Mouse (Mus musculus): ENCODE measurements around the gene Arhgef3. TPM values are rescaled to one million over a fixed set of nuclear protein-coding genes. Genes with fewer than 3 reads are reported as not detected.

Gene Arhgef3
- polyA plus RNA-seq, 1 experiment from 2014 or later, result 15.6 TPM

- H3K27ac ChIP-seq (ENCODE audit: low read depth), result peak overlapping the region; percentile 57
- no peak overlapping the region for H3K9ac ChIP-seq (ENCODE audit: low read length)
These were observed 257.0 kb downstream of the Arhgef3 start for GRCm38 (mm10) chr14:27371669-27372076.

GRCm38 (mm10) chr14:27373498-27373897, 258.8 kb downstream of the Arhgef3 start:
- H3K4me2 ChIP-seq (ENCODE audit: low read length), result no peak overlapping the region
- ATAC-seq (replicated peaks; ENCODE audit: low FRiP score, low TSS enrichment, low read depth), result no peak
- H3K4me3 ChIP-seq (ENCODE audit: low read depth, low read length), result no peak overlapping the region
- H3K36me3 ChIP-seq (ENCODE audit: control insufficient read depth, insufficient read depth, low read length), result no peaks in the 10 kb centered on the region
- H3K4me1 ChIP-seq (replicated peaks; ENCODE audit: control insufficient read depth, insufficient read depth, low read length), result no peaks in the 10 kb centered on the region
- H3K9me3 ChIP-seq (ENCODE audit: control insufficient read depth, low read length), result no peaks in the 10 kb centered on the region
- no peak overlapping the region for H3K27ac ChIP-seq (ENCODE audit: low read depth)
- no peaks in the 10 kb centered on the region for H3K27me3 ChIP-seq (replicated peaks; ENCODE audit: control insufficient read depth, insufficient read depth, low read length)
- DNase-seq (ENCODE audit: low spot score), result no peak
- H3K9ac ChIP-seq (ENCODE audit: low read length), result no peak overlapping the region
- WGBS, result 89% methylated on average over 5 of the region's 5 CpGs

More at GRCm38 (mm10) chr14:27371669-27372076, 257.0 kb downstream of the Arhgef3 start:
- WGBS, result 41% methylated on average over 8 of the region's 8 CpGs
- no peak overlapping the region for H3K4me2 ChIP-seq (ENCODE audit: low read length)
- no peaks in the 10 kb centered on the region for H3K27me3 ChIP-seq (replicated peaks; ENCODE audit: control insufficient read depth, insufficient read depth, low read length)
- H3K4me1 ChIP-seq (replicated peaks; ENCODE audit: control insufficient read depth, insufficient read depth, low read length), result no peaks in the 10 kb centered on the region
- DNase-seq (ENCODE audit: low spot score) (no peak), ATAC-seq (replicated peaks; ENCODE audit: low FRiP score, low TSS enrichment, low read depth) (no peak)
- no peak overlapping the region for H3K4me3 ChIP-seq (ENCODE audit: low read depth, low read length)
- no peaks in the 10 kb centered on the region for H3K9me3 ChIP-seq (ENCODE audit: control insufficient read depth, low read length)
- no peaks in the 10 kb centered on the region for H3K36me3 ChIP-seq (ENCODE audit: control insufficient read depth, insufficient read depth, low read length)

GRCm38 (mm10) chr14:27376115-27376648, 261.5 kb downstream of the Arhgef3 start:
- no peak overlapping the region for H3K4me2 ChIP-seq (ENCODE audit: low read length)
- H3K36me3 ChIP-seq (ENCODE audit: control insufficient read depth, insufficient read depth, low read length), result no peaks in the 10 kb centered on the region
- no peaks in the 10 kb centered on the region for H3K9me3 ChIP-seq (ENCODE audit: control insufficient read depth, low read length)
- 70% methylated on average over 5 of the region's 5 CpGs for WGBS
- H3K4me1 ChIP-seq (replicated peaks; ENCODE audit: control insufficient read depth, insufficient read depth, low read length), result no peaks in the 10 kb centered on the region
- no peaks in the 10 kb centered on the region for H3K27me3 ChIP-seq (replicated peaks; ENCODE audit: control insufficient read depth, insufficient read depth, low read length)
- DNase-seq (ENCODE audit: low spot score) (no peak), ATAC-seq (replicated peaks; ENCODE audit: low FRiP score, low TSS enrichment, low read depth) (no peak)
- H3K9ac ChIP-seq (ENCODE audit: low read length), result no peak overlapping the region
- H3K4me3 ChIP-seq (ENCODE audit: low read depth, low read length), result no peak overlapping the region
- no peak overlapping the region for H3K27ac ChIP-seq (ENCODE audit: low read depth)

GRCm38 (mm10) chr14:27378669-27379068, 264.0 kb downstream of the Arhgef3 start:
- H3K9me3 ChIP-seq (ENCODE audit: control insufficient read depth, low read length), result no peaks in the 10 kb centered on the region
- DNase-seq (ENCODE audit: low spot score) (no peak), ATAC-seq (replicated peaks; ENCODE audit: low FRiP score, low TSS enrichment, low read depth) (no peak)
- H3K36me3 ChIP-seq (ENCODE audit: control insufficient read depth, insufficient read depth, low read length), result no peaks in the 10 kb centered on the region
- H3K4me1 ChIP-seq (replicated peaks; ENCODE audit: control insufficient read depth, insufficient read depth, low read length), result no peaks in the 10 kb centered on the region; the same call in 1 of the 2 replicates
- no peak overlapping the region for H3K4me2 ChIP-seq (ENCODE audit: low read length)
- H3K27ac ChIP-seq (ENCODE audit: low read depth), result no peak overlapping the region
- H3K27me3 ChIP-seq (replicated peaks; ENCODE audit: control insufficient read depth, insufficient read depth, low read length), result no peaks in the 10 kb centered on the region
- H3K4me3 ChIP-seq (ENCODE audit: low read depth, low read length), result no peak overlapping the region
- 98% methylated on average over 7 of the region's 7 CpGs for WGBS
- H3K9ac ChIP-seq (ENCODE audit: low read length), result no peak overlapping the region

GRCm38 (mm10) chr14:27379404-27379803, 264.7 kb downstream of the Arhgef3 start:
- DNase-seq (ENCODE audit: low spot score), result no peak
- Histone ChIP-seq H3K4me3 (ENCODE audit: low read depth, low read length) (no peak overlapping the region), H3K36me3 (ENCODE audit: control insufficient read depth, insufficient read depth, low read length) (no peaks in the 10 kb centered on the region), H3K4me2 (ENCODE audit: low read length) (no peak overlapping the region), H3K27ac (ENCODE audit: low read depth) (no peak overlapping the region), H3K9ac (ENCODE audit: low read length) (no peak overlapping the region), H3K27me3 (replicated peaks; ENCODE audit: control insufficient read depth, insufficient read depth, low read length) (no peaks in the 10 kb centered on the region), H3K4me1 (replicated peaks; ENCODE audit: control insufficient read depth, insufficient read depth, low read length) (no peaks in the 10 kb centered on the region; the same call in 1 of the 2 replicates), H3K9me3 (ENCODE audit: control insufficient read depth, low read length) (no peaks in the 10 kb centered on the region)
- WGBS, result 78% methylated on average over 12 of the region's 12 CpGs
- ATAC-seq (replicated peaks; ENCODE audit: low FRiP score, low TSS enrichment, low read depth), result no peak

GRCm38 (mm10) chr14:27381459-27381858, 266.8 kb downstream of the Arhgef3 start:
- no peaks in the 10 kb centered on the region for H3K9me3 ChIP-seq (ENCODE audit: control insufficient read depth, low read length)
- ATAC-seq (replicated peaks; ENCODE audit: low FRiP score, low TSS enrichment, low read depth) (no peak), DNase-seq (ENCODE audit: low spot score) (no peak)
- no peaks in the 10 kb centered on the region; the same call in 1 of the 2 replicates for H3K4me1 ChIP-seq (replicated peaks; ENCODE audit: control insufficient read depth, insufficient read depth, low read length)
- no peak overlapping the region for H3K9ac ChIP-seq (ENCODE audit: low read length)
- no peak overlapping the region for H3K4me2 ChIP-seq (ENCODE audit: low read length)
- no peak overlapping the region for H3K27ac ChIP-seq (ENCODE audit: low read depth)
- no peak overlapping the region for H3K4me3 ChIP-seq (ENCODE audit: low read depth, low read length)
- H3K27me3 ChIP-seq (replicated peaks; ENCODE audit: control insufficient read depth, insufficient read depth, low read length), result no peaks in the 10 kb centered on the region
- 82% methylated on average over 7 of the region's 7 CpGs for WGBS
- no peaks in the 10 kb centered on the region for H3K36me3 ChIP-seq (ENCODE audit: control insufficient read depth, insufficient read depth, low read length)

GRCm38 (mm10) chr14:27383321-27383830, 268.7 kb downstream of the Arhgef3 start:
- H3K27ac ChIP-seq (ENCODE audit: low read depth), result 0 out of 2 replicates have a peak overlapping the region, but pooled peaks have one; percentile 11
- no peak for ATAC-seq (replicated peaks; ENCODE audit: low FRiP score, low TSS enrichment, low read depth)
- WGBS, result 63% methylated on average over 5 of the region's 5 CpGs

GRCm38 (mm10) chr14:27384143-27384542, 269.4 kb downstream of the Arhgef3 start:
- Histone ChIP-seq H3K9ac (ENCODE audit: low read length) (no peak overlapping the region), H3K4me3 (ENCODE audit: low read depth, low read length) (no peak overlapping the region), H3K36me3 (ENCODE audit: control insufficient read depth, insufficient read depth, low read length) (no peaks in the 10 kb centered on the region), H3K9me3 (ENCODE audit: control insufficient read depth, low read length) (no peaks in the 10 kb centered on the region), H3K4me2 (ENCODE audit: low read length) (no peak overlapping the region), H3K27ac (ENCODE audit: low read depth) (no peak overlapping the region), H3K27me3 (replicated peaks; ENCODE audit: control insufficient read depth, insufficient read depth, low read length) (no peaks in the 10 kb centered on the region), H3K4me1 (replicated peaks; ENCODE audit: control insufficient read depth, insufficient read depth, low read length) (no peaks in the 10 kb centered on the region; the same call in 1 of the 2 replicates)
- 91% methylated on average over 4 of the region's 4 CpGs for WGBS
- ATAC-seq (replicated peaks; ENCODE audit: low FRiP score, low TSS enrichment, low read depth) (no peak), DNase-seq (ENCODE audit: low spot score) (no peak)

More at GRCm38 (mm10) chr14:27383321-27383830, 268.7 kb downstream of the Arhgef3 start:
- H3K4me3 ChIP-seq (ENCODE audit: low read depth, low read length), result no peak overlapping the region
- H3K4me1 ChIP-seq (replicated peaks; ENCODE audit: control insufficient read depth, insufficient read depth, low read length), result no peaks in the 10 kb centered on the region; the same call in 1 of the 2 replicates
- DNase-seq (ENCODE audit: low spot score), result no peak
- H3K4me2 ChIP-seq (ENCODE audit: low read length), result no peak overlapping the region
- H3K36me3 ChIP-seq (ENCODE audit: control insufficient read depth, insufficient read depth, low read length), result no peaks in the 10 kb centered on the region
- no peak overlapping the region for H3K9ac ChIP-seq (ENCODE audit: low read length)
- no peaks in the 10 kb centered on the region for H3K9me3 ChIP-seq (ENCODE audit: control insufficient read depth, low read length)
- no peaks in the 10 kb centered on the region for H3K27me3 ChIP-seq (replicated peaks; ENCODE audit: control insufficient read depth, insufficient read depth, low read length)

GRCm38 (mm10) chr14:27388616-27389015, 273.9 kb downstream of the Arhgef3 start:
- ATAC-seq (replicated peaks; ENCODE audit: low FRiP score, low TSS enrichment, low read depth), result no peak

More at GRCm38 (mm10) chr14:27388616-27389015, 273.9 kb downstream of the Arhgef3 start:
- Histone ChIP-seq H3K4me3 (ENCODE audit: low read depth, low read length) (no peak overlapping the region), H3K4me1 (replicated peaks; ENCODE audit: control insufficient read depth, insufficient read depth, low read length) (no peaks in the 10 kb centered on the region; the same call in 1 of the 2 replicates), H3K9me3 (ENCODE audit: control insufficient read depth, low read length) (0 out of 2 replicates have a peak, but pooled peaks cover 4% of the 10 kb centered on the region), H3K27ac (ENCODE audit: low read depth) (no peak overlapping the region), H3K4me2 (ENCODE audit: low read length) (no peak overlapping the region), H3K36me3 (ENCODE audit: control insufficient read depth, insufficient read depth, low read length) (no peaks in the 10 kb centered on the region), H3K9ac (ENCODE audit: low read length) (no peak overlapping the region), H3K27me3 (replicated peaks; ENCODE audit: control insufficient read depth, insufficient read depth, low read length) (no peaks in the 10 kb centered on the region)
- no peak for DNase-seq (ENCODE audit: low spot score)

All from intestine, embryonic 14.5 days (tissue).